Mouse (Mus musculus) liver, postnatal 0 days (tissue): ENCODE measurements around the gene Herpud2.

Source experiments
- CTCF ChIP-seq: sonication (generic); IDR thresholded peaks from 2 replicates; pipeline ENCODE4 v1.5.1; 2016; ENCODE audit warnings: antibody characterized with exemption, low read depth
- EP300 ChIP-seq: IDR thresholded peaks from 2 replicates; pipeline ENCODE4 v1.6.1; 2016; ENCODE audit warnings: antibody characterized with exemption, low read depth, mild to moderate bottlenecking

- TF ChIP-seq CTCF (no peak), EP300 (peak; percentile 87)
These were observed 2.9 kb downstream of the Herpud2 start for GRCm38 (mm10) chr9:25148767-25149166.
